Mouse (Mus musculus) cerebellum, postnatal 14 days (tissue): ENCODE results near the gene 1810049J17Rik.
"Not testable (repeated sequence)": the region's sequence is repeated elsewhere in the genome, so short reads cannot be mapped to it uniquely, and the experiment has no call there.

Source experiments
- DNase-seq, 2 experiments: peaks; one replicate each; pipeline ENCODE4 v3.0.0; 2021; ENCODE audit warnings: mixed read lengths in 2 of 2

The 1810049J17Rik gene

DNA sequence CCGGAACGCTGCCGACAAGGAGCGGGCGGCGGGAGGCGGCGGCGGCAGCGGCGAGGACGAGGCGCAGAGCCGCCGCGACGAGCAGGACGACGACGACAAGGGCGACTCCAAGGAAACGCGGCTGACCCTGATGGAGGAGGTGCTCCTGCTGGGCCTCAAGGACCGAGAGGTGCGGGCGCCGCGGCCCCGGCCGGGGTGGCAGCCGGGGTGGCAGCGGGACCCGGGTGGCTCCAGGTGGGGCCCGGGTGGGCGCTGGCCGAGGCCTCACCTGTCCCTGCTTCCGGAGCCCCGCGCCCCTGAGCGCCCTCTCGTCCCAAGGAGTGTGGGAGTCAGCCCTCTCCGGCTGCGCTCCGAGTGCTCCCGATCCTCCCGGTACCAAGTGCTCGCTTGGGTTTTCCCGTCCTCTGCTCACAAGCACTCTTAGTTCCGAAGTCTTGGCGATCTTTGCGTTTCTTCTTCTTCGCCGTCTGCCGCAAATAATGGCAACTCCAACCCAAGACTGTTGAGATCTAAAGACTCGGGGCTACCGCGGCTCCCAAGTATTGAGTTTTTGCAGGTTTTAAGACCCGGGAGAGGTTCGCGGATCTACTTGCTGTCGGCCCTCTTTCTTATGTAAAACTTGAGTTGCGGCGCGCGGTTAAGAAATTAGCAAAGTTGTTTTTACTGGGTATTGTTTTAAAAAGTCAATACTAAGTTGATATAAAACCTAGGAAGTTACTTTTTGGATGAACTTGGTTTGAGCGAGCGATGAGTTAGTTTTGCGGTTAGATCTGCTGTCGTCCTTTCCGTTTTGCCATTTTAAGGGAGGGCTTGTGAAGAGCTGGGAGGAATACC, at the start of gene 1810049J17Rik:
Gene 1810049J17Rik, minus strand, starts transcription at position 112 of the 834 bp plus-strand sequence.
- peak in 1 of 2 experiments; percentile 60 for DNase-seq

DNA sequence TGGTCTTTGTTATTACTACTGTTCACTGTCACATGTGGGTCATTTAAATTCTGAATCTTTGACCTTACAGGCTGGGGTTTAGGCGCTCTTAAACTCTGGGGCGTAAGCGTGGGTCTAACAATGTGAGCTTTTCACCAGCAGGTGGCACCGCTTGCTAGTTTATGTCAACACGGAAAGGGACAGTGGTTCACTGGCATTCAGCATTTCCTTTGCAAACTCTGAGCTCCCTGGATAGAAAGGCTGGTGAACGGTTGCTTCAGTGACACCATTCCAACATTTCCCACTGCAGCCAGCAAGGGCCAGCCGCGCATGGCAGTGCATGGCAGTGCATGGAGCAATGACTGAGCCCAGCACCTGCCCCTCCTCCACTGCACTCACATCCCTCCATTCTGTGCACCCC, 49.5 kb upstream of the 1810049J17Rik start:
- DNase-seq, result peak; percentile 85 to 86

DNA sequence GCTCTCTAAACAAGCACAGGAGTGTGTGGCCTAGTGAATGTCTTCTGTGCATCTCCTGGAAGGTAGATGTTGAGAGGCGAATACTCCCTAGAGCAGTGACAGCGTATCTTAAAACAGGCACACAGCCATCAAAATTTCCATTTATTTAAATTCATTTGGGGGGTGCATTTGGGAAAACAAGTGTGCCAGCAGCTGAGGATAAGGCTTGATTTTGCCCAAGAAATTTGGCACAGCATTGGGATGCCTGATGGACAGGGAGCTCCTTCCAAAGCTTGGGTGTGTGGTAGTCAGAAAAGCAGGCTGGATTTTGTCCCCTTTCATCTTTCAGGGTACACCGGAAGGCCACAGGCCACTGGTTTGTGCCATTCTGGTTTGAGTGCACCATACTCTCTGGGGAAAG, 48.4 kb upstream of the 1810049J17Rik start:
- no peak for DNase-seq

DNA sequence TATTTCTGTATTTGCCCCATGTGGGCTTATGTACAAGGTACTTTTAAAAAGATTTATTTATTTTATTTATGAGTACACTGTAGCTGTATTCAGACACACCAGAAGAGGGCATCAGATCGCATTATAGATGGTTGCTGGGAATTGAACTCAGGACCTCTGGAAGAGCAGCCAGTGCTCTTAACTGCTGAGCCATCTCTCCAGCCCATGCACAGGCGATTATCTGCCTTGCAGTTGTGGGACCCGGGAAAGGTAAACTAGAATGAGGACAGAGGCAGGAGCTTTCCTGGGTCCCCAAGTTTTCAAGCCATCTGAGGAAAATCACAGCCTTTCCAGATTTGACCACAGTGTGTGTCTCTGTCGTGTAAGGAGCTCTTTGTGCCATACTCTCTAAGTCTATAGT, 47.2 kb upstream of the 1810049J17Rik start:
- no peak for DNase-seq

DNA sequence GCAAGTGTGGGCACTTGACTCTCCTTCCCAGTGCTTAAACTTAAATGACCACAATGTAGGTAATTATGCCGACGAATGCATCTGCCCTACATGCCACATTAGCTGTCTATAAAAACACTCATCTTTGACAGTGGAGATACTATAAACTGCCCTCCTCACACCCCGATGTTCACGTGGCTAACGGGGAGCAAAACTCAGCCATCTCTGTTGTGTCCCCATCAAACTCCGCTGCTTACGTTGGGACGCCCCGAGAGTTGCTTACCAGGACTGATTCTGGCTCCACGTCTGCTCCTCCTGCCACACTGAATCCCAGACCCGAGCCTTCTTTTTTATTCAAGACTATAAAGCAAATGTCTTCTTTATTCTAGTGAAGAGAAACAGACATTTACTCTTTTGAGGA, 46.7 kb upstream of the 1810049J17Rik start:
- no peak for DNase-seq

DNA sequence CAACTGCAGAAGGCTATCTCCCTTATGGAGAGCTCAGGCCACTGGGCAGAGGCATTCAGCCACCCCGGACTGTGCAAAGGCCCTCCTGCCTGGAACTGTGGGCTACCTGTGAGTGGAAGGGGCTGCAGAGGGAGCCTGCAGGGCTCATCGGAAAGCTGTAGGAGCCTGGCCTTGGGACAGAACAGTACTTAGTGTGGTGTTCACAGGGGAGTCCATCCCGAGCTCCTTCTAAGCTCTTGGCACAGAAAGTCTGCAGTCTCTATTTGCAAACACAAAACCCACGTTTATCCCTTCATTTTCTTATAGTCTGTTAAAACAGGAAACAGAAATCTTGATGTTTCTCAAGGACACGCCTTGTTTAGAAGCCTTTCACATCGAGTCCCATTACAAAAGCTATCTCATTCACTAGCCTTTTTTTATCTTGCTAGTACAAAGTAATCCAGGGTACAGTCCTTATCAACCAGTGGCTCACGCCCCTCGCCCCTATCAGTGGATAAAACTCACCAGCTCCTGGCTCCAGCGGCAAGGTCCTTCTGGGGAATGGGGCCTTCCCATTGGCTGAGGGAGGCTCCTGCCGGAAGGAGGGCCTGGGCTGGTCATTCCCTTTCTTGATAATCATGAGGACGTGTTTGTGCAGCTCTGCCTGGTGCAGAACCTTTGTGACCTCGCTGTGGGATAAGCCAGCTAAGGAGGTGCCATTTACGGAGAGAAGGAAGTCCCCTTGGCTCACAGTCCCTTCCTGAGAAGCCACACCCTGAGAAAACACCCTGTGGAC, 45.8 kb upstream of the 1810049J17Rik start:
- no peak for DNase-seq

DNA sequence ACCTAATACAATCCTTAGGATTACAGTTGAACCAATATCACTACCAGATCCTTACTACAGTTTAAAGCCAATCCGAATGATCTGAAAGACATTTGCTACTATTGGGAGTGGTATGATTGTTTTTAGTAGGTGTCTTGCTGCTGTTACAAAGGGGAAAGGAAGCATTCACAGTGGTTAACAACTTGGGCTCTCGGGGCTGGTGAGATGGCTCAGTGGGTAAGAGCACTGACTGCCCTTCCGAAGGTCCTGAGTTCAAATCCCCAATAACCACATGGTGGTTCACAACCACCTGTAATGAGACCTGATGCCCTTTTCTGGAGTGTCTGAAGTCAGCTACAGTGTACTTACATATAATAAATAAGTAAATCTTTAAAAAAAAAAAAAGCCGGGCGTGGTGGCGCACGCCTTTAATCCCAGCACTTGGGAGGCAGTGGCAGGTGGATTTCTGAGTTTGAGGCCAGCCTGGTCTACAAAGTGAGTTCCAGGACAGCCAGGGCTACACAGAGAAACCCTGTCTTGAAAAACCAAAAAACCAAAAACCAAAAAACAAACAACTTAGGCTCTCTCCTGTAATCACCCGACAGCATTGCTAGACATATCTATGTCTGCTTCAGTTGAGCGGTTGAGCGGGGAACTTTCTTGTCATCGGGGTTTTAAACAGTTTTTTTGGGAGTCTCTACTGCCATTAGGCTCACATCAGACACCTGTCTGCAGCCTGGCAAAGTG, 45.0 kb upstream of the 1810049J17Rik start:
- DNase-seq, result not testable (repeated sequence)

DNA sequence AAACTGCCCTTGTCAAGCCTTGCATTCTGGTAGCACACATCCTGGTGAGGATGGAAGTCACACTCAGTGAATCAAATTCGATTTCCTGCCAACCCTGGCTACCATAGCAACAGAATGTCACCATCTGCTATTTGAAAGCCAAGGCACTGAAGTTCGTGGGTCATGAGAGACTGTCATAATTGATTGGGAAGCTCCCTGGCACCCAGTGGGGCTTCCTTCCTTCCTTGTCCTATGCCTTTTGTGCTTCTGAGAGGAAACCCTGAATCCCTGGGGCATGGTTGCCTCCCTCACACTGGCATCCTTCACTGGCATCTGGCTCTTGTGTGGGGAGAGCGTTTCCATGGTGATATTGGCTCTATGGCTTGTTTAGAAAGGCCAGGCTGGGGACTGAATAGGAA, 44.4 kb upstream of the 1810049J17Rik start:
- peak; percentile 81 for DNase-seq

DNA sequence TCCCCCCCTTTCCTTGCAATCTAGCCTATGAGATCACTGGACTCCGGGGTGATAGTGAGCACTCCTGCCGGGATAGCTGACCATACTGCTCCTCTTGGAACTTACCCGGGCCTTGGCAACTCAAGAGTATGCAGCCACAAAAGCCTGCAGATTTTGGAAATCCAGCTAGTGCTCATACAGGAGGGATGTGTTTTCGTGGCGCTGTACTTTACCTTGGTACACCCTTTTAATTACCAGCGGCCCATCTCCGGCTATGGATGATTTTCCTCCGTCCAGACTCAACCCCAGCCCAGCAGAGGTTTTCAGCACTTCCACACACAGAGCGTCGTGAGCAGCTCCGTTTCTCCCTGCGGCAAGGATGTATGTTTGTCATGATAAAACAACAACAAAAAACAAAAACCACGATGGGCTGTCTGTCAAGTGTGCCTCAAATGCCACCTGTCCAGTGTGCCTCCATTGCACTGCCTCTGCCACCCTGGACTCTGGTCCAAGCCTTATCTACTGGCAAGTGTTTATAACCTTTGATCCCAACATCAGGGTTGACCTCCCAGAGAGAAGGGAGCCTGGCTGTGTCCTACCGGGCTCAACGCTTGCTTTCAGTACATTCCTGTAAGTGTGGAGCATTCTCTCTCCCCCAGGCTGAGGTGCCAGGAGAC, 43.8 kb upstream of the 1810049J17Rik start:
- DNase-seq, result peak in 1 of 2 experiments; percentile 15

DNA sequence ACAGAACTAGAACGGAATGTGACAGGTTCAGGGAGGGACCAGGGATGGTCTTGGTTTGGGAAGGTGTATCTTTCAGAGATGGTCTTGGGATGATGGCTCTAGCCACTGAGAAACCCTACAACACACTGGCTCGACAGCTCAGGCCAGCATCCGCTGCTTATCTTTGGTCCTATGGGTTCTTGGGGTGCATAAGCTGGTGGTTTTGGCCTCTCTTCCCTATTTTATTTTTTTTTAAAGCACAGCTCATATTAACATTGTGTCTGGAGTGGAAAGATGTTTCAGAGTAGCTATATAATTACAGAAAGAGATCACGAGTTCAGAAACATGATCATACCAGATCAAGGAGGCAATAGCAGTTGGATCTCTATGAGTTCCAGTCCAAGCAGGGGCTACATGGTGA, 42.4 kb upstream of the 1810049J17Rik start:
- no peak for DNase-seq

DNA sequence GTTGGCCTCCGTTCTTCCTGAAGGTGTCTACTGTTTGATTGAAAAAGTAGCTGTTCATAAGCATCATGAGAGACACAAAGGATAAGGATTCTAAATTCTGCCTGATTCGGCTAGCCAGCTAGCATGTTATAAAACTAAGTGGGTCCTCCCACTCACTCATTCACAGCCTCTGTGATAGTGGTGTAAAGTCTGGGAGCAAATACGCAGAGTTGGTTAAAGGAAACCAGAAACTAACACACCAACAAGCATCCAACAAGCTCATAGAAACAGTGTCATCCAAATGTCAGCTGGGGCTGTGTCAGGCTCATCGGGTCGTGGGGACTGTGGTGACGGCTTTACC, 41.0 kb upstream of the 1810049J17Rik start:
- no peak for DNase-seq

DNA sequence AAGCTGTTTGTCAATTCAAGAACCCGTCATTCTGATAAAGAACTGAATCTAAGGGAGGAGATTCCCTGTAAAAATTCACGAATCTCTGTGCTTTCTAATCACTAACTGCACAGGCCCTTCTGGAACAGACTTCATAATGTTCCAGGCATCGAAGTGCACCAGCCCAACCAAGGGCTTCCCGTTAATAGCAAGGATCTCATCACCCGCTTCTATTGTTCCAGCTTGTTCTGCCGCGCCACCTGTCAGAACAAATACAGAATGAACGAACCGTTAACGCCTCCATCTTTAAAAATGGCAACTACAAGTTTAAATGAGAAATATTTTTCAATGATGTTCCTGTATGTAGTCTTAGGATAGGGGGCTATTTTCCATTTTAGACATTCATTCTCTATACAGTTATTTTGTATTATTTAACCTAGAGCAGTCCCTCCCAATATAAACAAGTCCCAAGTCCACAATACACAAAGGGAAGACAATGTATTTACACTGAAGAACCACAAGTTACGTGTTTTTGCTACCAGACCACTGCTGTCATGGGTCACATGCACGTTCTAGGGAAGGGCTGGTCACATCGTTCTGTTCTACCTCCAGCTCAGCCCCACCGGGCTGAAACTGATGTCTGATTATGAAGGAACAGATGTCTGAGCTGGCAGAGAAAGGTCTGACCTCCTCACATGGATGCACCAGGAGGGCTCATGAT, 40.5 kb upstream of the 1810049J17Rik start:
- no peak for DNase-seq

DNA sequence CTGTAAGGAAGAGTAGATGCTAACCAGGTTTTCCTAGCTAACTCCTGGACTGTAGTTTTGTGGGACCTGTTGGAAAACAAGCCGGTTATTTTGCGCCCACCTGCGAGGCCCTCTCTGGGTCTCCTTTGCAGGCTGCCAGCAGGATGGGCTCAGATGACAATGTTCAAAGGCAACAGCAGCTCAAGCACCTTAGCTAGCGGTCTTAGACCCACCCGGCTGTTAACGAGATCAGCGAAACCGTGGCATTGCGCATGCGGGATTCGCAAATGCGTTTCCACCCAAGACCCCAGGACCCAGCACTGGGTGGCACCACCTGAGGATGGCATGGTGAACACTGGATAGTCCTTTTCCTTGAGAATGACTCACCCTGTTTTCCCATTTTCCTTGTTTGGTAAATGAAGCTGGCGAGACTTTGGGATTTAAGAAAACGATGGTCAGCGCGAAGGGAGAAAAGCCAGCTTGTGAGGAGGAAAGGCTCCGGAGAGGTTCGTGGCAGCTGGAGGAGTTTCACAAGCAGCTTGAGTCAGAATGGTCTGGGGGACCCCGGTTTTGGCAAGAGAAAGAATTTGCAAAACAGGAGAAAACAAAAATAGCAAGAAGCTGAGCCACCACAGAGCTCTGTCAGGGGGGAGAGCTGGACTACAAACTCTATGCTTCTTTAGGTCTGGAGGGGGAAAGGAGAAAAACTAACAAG, 39.0 kb upstream of the 1810049J17Rik start:
- DNase-seq, result no peak

DNA sequence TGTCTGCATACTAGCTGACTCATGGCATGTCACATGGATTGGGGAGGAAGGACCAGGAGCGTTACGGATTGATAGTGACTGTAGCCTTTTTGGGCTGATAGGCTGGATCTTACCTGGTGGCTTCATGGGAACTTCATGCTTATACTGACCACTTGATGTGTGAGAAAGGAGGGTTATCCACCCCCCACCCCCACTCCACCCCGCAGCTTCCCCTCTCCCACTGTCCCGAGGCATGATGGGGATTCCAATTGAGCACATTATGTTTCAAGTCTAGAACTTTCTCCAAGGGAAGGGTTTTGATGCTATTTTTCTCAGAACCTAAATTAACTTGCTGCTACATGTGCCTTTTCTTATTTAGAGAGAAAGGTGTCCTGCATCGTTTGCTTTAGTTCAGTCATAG, 36.7 kb upstream of the 1810049J17Rik start:
- no peak for DNase-seq

DNA sequence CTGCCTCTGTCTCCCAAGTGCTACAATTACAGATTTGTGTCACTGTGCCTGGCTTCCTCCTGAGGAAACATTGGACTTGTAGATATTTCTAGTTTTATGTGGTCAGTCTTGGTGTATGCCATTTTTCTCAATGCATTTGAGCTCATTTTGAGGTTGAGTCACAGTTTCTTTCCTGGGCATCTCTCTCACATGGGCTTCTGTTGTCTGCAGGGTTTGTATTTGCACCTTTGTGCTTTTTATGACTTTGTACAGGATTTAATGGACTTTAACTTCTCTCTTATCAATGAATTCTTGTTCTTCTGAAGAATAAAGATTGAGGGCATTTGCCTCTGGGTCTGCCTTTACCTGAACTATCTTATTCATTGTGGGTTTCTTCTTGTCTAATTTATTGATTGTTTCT, 35.8 kb upstream of the 1810049J17Rik start:
- no peak for DNase-seq

DNA sequence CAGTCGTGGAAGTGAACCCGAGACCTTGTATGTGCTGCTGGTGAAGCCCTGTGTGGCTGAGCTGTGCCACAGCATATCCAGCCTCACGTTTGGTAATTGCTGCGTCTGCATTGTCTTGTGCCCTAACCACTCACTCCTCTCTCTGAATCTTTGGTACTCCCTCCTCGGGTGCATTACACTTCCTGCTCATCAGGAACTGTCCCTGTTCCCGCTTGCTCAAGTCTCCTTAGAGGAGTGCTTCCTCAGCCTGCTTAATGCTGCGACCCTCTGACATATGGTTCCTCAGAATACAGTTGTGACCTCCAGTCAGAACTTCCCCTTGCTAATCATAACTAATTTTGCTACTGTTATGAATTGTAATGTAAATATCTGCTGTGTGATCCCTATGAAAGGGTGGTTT, 34.2 kb upstream of the 1810049J17Rik start:
- DNase-seq, result no peak

DNA sequence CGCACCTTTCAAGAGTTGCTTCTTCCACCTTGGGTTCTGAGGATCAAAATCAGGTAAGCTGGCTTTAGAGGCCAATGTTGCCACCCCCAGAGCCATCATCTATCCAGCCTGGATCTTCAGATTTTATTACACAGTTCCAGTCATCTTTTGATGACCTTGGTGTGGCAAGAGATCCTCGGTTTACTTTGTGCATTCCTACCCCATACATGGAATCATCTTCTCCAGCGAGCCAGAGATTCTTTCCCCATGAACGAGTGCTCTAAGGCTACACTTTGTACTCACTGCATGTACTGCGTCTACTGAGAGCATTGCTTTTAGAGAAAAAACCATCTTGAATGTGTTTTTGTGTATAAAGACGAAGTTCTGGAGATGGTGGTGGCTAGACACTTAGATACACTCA, 33.6 kb upstream of the 1810049J17Rik start:
- DNase-seq, result no peak

DNA sequence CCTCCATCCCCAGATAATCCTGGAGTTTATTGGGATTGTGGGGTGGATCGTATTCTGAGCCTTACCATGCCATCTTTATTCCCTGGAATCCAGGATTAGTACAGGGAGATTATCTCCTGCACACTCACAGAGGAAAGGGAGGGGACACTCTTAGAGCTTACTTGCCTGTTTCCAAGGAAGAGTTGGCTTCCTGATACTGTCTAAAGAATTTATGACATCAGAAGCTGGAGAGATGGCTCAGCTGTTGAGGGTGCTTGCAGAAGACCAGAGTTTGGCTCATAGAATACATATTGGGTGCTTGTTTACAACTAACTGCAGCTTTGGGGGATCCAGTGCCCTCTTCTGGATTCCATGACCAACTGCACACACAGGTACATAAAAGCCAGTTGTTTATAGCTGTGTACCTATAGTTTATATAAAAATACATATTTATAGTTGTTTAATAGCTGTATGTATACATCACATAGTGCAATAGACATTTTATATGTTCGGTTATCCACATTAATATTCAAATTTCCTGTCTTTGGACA, 32.6 kb upstream of the 1810049J17Rik start:
- DNase-seq, result no peak

DNA sequence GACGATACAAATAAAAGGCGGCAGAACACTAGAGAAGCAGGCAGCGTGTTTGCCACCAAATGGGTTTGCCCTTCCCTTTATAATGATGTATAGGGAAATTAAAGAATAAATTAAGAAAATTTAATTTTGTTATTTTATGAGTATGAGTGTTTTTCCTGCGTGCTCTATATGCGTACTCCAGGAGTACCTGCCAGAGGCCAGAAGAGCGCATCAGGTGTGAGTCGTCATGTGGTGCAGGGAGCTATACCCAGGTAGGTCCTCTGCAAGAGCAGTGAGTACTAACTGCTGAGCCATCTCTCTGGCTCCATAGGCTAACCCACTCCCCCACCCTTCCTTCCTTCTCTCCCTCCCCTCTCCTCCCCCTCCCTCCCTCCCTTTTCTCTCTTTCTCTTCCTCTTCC, 29.8 kb upstream of the 1810049J17Rik start:
- no peak for DNase-seq

DNA sequence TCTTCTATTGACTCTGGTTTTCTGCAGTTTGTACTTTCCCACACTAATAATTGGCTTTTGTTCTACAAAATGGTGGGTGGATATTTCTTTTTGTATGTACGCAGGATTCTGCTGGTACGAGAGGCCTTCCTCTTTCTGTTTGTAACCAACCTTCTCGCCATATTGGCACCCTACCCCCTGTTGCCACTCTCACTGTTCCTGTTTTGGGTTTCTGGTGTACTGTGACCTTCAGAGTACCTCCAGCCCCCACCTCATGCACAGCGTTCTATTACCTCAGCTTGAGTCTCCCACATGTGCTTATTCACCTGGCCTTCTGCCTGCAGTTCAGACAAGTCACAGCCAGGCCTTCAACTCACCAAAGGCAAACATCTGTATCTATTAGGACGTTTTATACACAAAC, 28.1 kb upstream of the 1810049J17Rik start:
- no peak for DNase-seq

DNA sequence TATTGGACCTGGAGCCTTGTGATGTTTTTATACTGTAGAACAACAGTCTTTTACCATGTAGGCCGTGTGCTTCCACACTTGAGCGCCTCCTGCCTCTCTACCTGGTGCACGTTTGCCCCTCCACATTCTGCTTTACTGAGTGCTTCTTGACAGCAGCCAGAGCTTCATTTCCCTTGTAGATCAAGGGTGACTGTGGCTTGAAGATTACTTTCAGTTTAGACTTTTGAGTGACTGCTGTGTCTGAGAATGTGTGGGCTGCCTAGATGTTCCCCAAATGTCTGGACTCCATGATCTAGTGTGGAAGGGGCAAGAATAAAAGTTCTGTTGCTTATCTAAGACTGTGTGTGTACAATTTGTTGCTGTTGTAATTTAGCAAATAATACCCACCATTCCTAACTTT, 27.3 kb upstream of the 1810049J17Rik start:
- no peak for DNase-seq
